Mouse (Mus musculus) layer of hippocampus, postnatal 14 days (tissue): ENCODE results near the gene Serpinb2. TPM values are rescaled to one million over a fixed set of nuclear protein-coding genes. Genes with fewer than 3 reads are reported as not detected.
A peak's percentile ranks its signal among the peaks of the same experiment; 100 is the strongest.

Experiments used
- DNase-seq, 2 experiments: peaks; one replicate each; pipeline ENCODE4 v3.0.0; 2021 to 2022; ENCODE audit warnings: low spot score in 2 of 2, mixed read lengths in 1 of 2
- total RNA-seq, 2 experiments: library from RNA; stranded (reverse); gene quantifications; 2 replicates each; pipeline ENCODE4 v1.2.3; 2021

The Serpinb2 gene
- total RNA-seq, 2 experiments from 2014 or later: not detected

GRCm38 (mm10) chr1:107577514-107577913, 66.3 kb downstream of the Serpinb2 start:
- DNase-seq: no peak

GRCm38 (mm10) chr1:107581220-107581619, 70.0 kb downstream of the Serpinb2 start:
- DNase-seq: peak in 1 of 2 experiments; percentile 42

- no peak for DNase-seq
Measured at GRCm38 (mm10) chr1:107582900-107583299, 71.7 kb downstream of the Serpinb2 start.

DNA sequence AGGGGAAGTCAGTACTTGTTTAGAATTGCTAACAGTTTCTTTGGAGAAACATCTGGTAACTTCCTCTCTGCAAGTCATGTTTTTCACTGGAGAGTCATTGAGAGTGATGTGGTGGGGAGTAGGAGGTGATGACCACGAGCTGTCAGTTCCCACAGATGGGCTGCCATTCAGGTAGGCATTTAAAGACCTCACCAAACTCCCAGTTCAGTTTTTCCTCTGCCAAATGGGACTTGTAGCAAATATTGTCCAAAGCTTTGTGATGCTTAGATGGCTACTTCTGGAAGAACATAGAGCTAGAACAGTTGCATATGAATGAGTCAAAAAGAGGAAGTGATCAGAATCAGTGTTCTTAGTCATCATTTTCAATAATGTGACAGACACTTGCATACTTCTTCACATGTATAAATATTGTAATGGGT, 72.7 kb downstream of the Serpinb2 start:
- no peak for DNase-seq

GRCm38 (mm10) chr1:107584932-107585331, 73.7 kb downstream of the Serpinb2 start:
- DNase-seq: no peak

Other genes with a start within 250 kb of the Serpinb2 start
- not detected for gene Serpinb3b, start 233.1 kb upstream of the Serpinb2 start, total RNA-seq
- gene Serpinb3c, start 233.1 kb upstream of the Serpinb2 start, total RNA-seq: not detected
- not detected for gene Serpinb11, start 150.2 kb upstream of the Serpinb2 start, total RNA-seq
- not detected for gene Serpinb7, start 111.8 kb upstream of the Serpinb2 start, total RNA-seq
- 1 to 10 TPM; 4.1 to 5.8 TPM for gene Serpinb8, start 78.6 kb downstream of the Serpinb2 start, total RNA-seq